Mouse (Mus musculus) midbrain, embryonic 11.5 days (tissue): Measurements from ENCODE around the gene Gm49380. TPM values are rescaled to one million over a fixed set of nuclear protein-coding genes. Genes with fewer than 3 reads are reported as not detected.
A peak's percentile ranks its signal among the peaks of the same experiment; 100 is the strongest.

Experiments used
- ATAC-seq: fragments of 200-750 bp; cut with Nextera tagmentation; 2 replicates; pipeline ENCODE4 v1.8.0; 2017; ENCODE audit warnings: moderate TSS enrichment, moderate library complexity; ENCODE audit not compliant: low FRiP score
- DNase-seq: peaks from one replicate; pipeline ENCODE4 v3.0.0; 2015; ENCODE audit warnings: low spot score; ENCODE audit errors: missing footprints
- H3K27ac ChIP-seq: fragments of 300-500 bp; sonication (generic); 2 replicates; pipeline ENCODE4 v1.5.1; 2014; ENCODE audit warnings: low read depth, low read length
- H3K27me3 ChIP-seq: fragments of 300-500 bp; sonication (generic); 2 replicates; pipeline ENCODE4 v1.6.1; 2014; ENCODE audit warnings: mild to moderate bottlenecking, low read length, moderate library complexity, mixed read lengths; ENCODE audit not compliant: control insufficient read depth, insufficient read depth
- H3K36me3 ChIP-seq: fragments of 300-500 bp; sonication (generic); 2 replicates; pipeline ENCODE4 v1.6.1; 2014; ENCODE audit warnings: mild to moderate bottlenecking, low read length, moderate library complexity, mixed read lengths; ENCODE audit not compliant: control insufficient read depth, insufficient read depth
- H3K4me1 ChIP-seq: fragments of 300-500 bp; sonication (generic); 2 replicates; pipeline ENCODE4 v1.6.1; 2014; ENCODE audit warnings: low read length; ENCODE audit not compliant: control insufficient read depth, insufficient read depth
- H3K4me2 ChIP-seq: fragments of 300-500 bp; sonication (generic); 2 replicates; pipeline ENCODE4 v1.6.1; 2014; ENCODE audit warnings: mild to moderate bottlenecking, moderate library complexity
- H3K4me3 ChIP-seq: fragments of 300-500 bp; sonication (generic); 2 replicates; pipeline ENCODE4 v1.5.1; 2014; ENCODE audit warnings: low read depth, low read length
- H3K9ac ChIP-seq: fragments of 300-500 bp; sonication (generic); 2 replicates; pipeline ENCODE4 v1.6.1; 2014; ENCODE audit warnings: low read length
- H3K9me3 ChIP-seq: fragments of 300-500 bp; sonication (generic); 2 replicates; pipeline ENCODE4 v1.6.1; 2016; ENCODE audit warnings: low read length; ENCODE audit not compliant: control insufficient read depth
- WGBS: fragments of 180-500 bp; shearing (Covaris S2); extraction: QIAGEN DNeasy Blood & Tissue Kit; methylation state at CpG from one replicate; pipeline ENCODE4 v1.1.7; 2014; 5-methylcytosine and 5-hydroxymethylcytosine counted together
- polyA plus RNA-seq: library from polyadenylated mRNA; unstranded; fragments of >200 nt; fragmentation: Nextera tagmentation; extraction: Ambion mirVana; gene quantifications from 2 replicates; pipeline ENCODE4 v1.2.1, GENCODE M21; 2014

The Gm49380 gene
- polyA plus RNA-seq, 1 experiment from 2014 or later = 0.23 TPM

DNA sequence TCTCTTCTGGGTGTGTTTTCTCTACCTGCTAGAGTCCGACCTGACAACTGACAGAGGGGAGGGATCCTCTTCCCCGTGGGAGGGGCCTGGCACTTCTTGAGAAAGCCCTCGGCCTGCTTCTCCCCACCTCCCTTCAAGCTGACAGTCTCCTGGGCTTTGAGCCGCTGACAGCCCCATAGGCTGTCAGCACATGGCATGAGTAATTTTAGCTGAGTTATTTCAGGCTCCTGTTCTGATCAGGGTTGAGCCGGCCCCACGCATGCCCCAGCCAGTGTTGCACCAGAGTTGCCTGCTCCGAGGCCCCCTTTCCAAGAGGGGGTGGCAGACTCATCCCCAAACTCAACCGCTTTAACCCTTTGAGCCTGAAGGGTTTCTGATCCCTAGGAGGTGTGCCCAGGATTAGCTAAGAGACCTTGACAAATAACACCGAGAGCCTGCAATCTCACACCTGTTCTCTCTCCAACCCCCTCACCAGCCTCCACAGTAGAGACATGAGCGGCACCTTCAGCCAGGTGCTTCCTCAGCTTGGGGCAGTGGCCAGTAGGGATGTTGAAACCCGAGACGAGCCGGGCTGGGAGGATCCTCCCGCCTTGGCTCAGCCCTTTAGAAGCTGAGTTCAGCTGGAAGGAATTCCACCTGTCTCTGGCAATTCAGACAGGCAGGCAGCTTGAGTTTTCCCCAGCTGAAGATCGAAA is 25.4 kb downstream of the Gm49380 start:
- DNase-seq (peak; percentile 76), ATAC-seq (no peak)
- H3K9ac ChIP-seq = no peak overlapping the region
- 9% methylated on average over 15 of the region's 15 CpGs for WGBS
- no peak overlapping the region for H3K4me2 ChIP-seq
- no peaks in the 10 kb centered on the region for H3K9me3 ChIP-seq
- peaks cover 28% of the 10 kb centered on the region for H3K27me3 ChIP-seq
- no peaks in the 10 kb centered on the region; the same call in 1 of the 2 replicates for H3K36me3 ChIP-seq
- H3K4me1 ChIP-seq = peaks cover 20% of the 10 kb centered on the region
- H3K27ac ChIP-seq = no peak overlapping the region
- no peak overlapping the region for H3K4me3 ChIP-seq

DNA sequence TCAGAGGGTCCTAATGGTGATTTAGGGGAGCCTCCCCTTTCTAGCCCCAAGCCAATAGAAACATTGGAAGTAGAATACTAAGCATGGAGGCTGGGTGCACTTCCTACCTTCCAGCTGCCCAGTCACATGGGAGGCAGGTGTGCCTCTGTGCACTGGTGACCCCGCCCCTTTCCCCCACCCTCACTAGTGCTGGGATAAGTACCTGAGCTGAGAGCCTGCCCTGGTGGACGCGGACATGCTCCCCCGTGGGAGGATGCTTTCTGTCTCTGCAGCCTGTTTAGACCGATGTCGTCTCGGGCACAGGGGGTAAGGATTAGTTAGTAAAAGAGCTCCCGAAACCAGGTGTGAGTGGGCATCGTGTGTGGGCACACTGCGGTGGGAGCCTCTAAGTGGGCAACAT is 26.3 kb downstream of the Gm49380 start:
- no peak for ATAC-seq

DNA sequence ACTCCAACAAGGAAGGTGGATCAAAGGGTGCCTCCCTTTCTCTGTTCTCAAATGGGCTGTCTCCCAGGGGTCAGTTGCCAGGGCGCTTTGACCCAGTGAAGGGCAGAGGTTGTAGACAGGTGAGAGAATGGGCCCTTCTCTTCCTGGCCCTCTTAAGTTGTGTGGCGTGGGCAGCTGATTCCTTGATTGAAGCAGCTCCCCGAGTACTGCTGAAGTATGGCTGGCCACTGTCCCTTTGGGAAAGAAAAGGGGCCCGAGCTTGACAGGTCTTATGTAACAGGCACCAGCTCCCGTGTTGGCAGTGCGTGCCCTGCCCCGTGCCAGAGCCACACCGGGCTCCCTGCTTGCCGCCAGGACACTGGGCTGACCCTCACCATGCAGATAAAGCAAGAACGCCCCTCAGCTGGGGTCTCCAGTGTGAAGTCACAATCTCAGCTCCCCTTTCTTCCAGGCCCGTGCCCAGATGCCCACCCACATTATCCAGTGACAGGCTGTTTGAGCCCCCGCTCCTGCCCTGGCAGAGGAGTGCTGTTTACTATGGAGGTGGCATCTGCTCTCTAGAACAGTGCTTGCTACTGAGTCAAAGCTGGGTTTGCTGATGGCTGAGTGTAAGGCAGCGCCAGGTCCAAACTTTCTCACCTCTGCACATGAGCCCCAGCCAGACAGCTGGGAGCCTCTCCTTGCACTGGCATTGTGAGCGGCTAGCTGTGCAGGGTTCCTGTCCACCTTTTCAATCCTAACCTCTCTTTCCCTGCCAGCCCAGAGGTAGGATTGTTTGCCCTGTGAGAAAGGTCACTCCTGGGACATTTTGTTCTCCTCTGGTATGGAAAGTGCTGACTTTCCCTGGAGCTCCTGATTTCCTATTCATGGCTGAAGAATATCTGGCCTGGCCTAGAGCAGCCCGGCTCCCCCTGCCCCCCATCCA is 27.3 kb downstream of the Gm49380 start:
- no peak overlapping the region for H3K27ac ChIP-seq
- H3K4me1 ChIP-seq = peaks cover 20% of the 10 kb centered on the region
- H3K36me3 ChIP-seq = no peaks in the 10 kb centered on the region
- H3K9ac ChIP-seq = 0 out of 2 replicates have a peak overlapping the region, but pooled peaks have one; percentile 73
- ATAC-seq = no peak
- H3K4me3 ChIP-seq = no peak overlapping the region
- WGBS = 65% methylated on average over 15 of the region's 15 CpGs
- no peaks in the 10 kb centered on the region for H3K9me3 ChIP-seq
- peak overlapping the region; percentile 99; the same call in 1 of the 2 replicates for H3K4me2 ChIP-seq
- peak; percentile 84 for DNase-seq
- H3K27me3 ChIP-seq = peaks cover 32% of the 10 kb centered on the region

More for the DNA sequence above, 26.3 kb downstream of the Gm49380 start:
- no peak overlapping the region for H3K4me3 ChIP-seq
- no peak for DNase-seq
- H3K9me3 ChIP-seq = no peaks in the 10 kb centered on the region
- H3K27me3 ChIP-seq = peaks cover 30% of the 10 kb centered on the region
- H3K4me1 ChIP-seq = peaks cover 20% of the 10 kb centered on the region
- 37% methylated on average over 10 of the region's 10 CpGs for WGBS
- H3K27ac ChIP-seq = no peak overlapping the region
- H3K36me3 ChIP-seq = no peaks in the 10 kb centered on the region; the same call in 1 of the 2 replicates
- no peak overlapping the region for H3K9ac ChIP-seq
- no peak overlapping the region for H3K4me2 ChIP-seq

DNA sequence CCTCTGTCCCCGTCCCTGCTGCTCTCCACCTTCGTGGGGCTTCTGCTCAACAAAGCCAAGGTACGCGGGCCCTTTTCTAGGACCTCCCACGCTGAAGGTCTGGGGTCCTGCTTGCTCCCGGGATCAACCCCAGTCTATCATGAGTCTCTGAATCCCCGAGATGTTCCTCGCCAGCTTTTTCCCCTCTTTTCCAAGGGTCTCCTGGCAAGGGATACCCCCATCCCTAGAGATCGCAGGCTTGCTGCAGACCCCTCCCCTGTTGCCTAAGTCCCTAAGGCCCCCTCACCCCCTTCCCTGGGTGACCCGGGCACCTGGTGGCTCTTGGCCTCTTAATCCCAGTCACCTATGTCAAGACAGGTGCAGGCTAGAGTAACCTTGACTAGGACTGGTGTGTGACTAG is 28.0 kb downstream of the Gm49380 start:
- ATAC-seq (no peak; the same call in 1 of the 2 replicates), DNase-seq (no peak)
- Histone ChIP-seq H3K27ac (no peak overlapping the region), H3K4me2 (peak overlapping the region; percentile 99), H3K9ac (peak overlapping the region; percentile 73), H3K27me3 (peaks cover 32% of the 10 kb centered on the region), H3K4me1 (peaks cover 20% of the 10 kb centered on the region), H3K4me3 (peak overlapping the region; percentile 47), H3K9me3 (no peaks in the 10 kb centered on the region), H3K36me3 (no peaks in the 10 kb centered on the region)
- 3% methylated on average over 10 of the region's 10 CpGs for WGBS

DNA sequence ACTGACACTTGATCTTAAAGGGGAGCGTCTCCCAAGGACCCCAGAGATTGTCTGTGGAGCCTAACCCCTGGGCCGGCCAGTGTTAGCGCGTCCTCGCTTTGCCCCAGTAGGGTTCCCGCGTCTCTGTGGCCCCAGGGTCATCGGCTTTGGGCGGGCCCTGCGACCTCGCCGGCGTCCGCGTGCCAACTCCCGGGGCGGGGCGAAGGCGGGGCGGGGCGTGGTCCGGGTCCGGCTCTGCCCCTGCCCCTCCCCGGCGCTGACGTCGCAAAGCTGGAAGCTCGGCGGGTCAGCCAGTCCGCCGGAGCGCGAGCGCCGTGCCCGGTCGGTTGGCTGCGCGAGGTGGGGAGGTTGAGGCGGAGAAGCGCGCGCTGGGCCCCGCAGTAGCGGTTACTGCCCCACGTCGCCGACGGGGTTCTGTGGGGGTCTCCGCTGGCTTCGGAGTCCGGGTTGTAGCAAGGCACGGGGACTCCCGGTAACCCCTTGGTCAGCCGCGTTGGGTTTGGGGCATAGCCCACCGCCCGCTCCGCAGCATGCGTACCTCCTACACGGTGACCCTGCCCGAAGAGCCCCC is 28.6 kb downstream of the Gm49380 start:
- H3K27me3 ChIP-seq = peaks cover 32% of the 10 kb centered on the region
- H3K4me3 ChIP-seq = peak overlapping the region; percentile 47
- peak; percentile 99 for DNase-seq
- ATAC-seq = peak; percentile 85
- peak overlapping the region; percentile 99 for H3K4me2 ChIP-seq
- peak overlapping the region; percentile 73 for H3K9ac ChIP-seq
- H3K9me3 ChIP-seq = no peaks in the 10 kb centered on the region
- under 1% methylated on average over 60 of the region's 62 CpGs for WGBS
- H3K4me1 ChIP-seq = peaks cover 20% of the 10 kb centered on the region
- H3K27ac ChIP-seq = no peak overlapping the region
- H3K36me3 ChIP-seq = no peaks in the 10 kb centered on the region

DNA sequence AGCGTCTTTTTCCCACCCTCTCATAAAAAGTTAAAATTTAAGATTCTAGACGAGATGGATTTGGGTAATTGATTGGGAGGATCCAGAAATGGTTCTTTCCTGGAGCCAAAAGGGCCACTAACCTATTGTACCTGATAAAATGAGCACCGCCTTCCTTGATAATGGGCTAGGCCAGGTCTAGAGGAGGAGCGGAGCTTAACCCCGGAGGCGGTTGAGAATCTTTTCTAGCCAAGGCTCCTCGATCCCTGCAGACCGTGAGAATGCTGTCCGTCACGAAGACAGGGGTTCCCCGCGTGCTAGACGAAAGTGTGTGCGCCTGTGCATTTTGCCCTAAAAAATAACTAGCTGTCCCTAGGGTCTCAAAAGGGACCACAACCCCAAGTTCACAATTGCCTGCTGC is 29.1 kb downstream of the Gm49380 start:
- Histone ChIP-seq H3K9ac (peak overlapping the region; percentile 73; the same call in 1 of the 2 replicates), H3K4me1 (peaks cover 20% of the 10 kb centered on the region), H3K4me3 (peak overlapping the region; percentile 47), H3K4me2 (peak overlapping the region; percentile 99), H3K27ac (no peak overlapping the region), H3K36me3 (no peaks in the 10 kb centered on the region), H3K27me3 (peaks cover 32% of the 10 kb centered on the region), H3K9me3 (no peaks in the 10 kb centered on the region)
- ATAC-seq (peak; percentile 15; the same call in 1 of the 2 replicates), DNase-seq (no peak)
- WGBS = 2% methylated on average over 14 of the region's 14 CpGs

DNA sequence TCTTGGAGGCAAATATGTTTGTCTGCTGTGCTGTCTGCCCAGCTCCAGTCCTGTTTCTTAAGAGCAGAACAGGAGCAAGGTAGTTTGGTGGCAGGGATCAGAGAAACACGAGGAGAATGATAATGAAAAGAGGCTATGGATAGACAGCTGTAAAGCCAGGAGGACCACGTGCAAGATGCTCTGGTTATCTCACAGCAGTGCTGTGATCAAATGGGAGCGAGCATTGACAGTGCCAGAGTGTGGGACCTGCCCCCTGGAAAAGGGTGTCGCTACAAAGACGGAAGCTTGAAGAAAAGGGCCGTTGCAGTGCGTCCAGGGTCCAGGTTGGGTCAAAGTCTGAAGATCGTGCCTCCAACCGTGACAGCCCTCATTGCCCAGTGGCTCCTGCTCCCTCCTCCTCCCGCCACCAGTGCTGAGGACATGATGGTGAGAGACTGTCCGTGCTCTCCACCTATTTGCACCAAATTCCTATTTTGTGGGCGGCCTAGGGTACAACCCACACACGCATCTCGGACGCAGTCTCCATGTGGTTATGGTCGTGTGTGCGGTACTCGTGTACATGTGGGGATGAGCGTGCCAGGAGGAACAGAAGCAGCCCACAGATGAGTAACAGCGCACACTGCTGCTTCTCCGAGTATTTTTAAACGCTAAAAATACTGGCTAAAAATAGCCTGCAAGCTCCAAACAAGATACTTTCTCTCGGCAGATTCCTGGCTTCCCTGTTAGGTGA is 29.7 kb downstream of the Gm49380 start:
- H3K27ac ChIP-seq = no peak overlapping the region
- DNase-seq (peak; percentile 89), ATAC-seq (no peak)
- H3K36me3 ChIP-seq = no peaks in the 10 kb centered on the region
- H3K9ac ChIP-seq = no peak overlapping the region
- peak overlapping the region; percentile 99 for H3K4me2 ChIP-seq
- WGBS = 6% methylated on average over 23 of the region's 23 CpGs
- H3K4me1 ChIP-seq = peaks cover 26% of the 10 kb centered on the region
- H3K9me3 ChIP-seq = no peaks in the 10 kb centered on the region
- H3K27me3 ChIP-seq = peaks cover 32% of the 10 kb centered on the region
- no peak overlapping the region for H3K4me3 ChIP-seq

DNA sequence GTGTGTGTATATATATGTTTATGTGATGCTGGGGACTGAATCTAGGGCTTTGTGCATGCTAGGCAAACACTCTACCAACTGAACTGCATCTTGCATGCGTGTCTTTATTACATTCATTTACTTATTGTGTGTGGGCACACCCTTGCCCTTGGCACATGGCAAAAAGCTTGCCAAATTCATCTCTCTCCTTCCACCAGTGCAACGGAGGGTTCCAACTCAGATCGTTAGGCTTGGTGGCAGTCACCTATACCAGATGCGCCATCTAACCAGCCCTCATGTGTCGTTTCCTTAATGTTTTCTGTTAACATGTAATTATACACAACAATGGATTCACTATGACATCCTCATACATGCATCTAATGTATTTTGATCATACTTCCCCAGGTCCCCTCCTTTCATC is 31.0 kb downstream of the Gm49380 start:
- Histone ChIP-seq H3K4me1 (peaks cover 28% of the 10 kb centered on the region), H3K27ac (no peak overlapping the region), H3K27me3 (peaks cover 30% of the 10 kb centered on the region), H3K9me3 (no peaks in the 10 kb centered on the region), H3K9ac (no peak overlapping the region), H3K4me2 (no peak overlapping the region), H3K36me3 (no peaks in the 10 kb centered on the region), H3K4me3 (no peak overlapping the region)
- ATAC-seq = no peak
- WGBS = 91% methylated on average over 5 of the region's 5 CpGs
- DNase-seq = peak; percentile 54
